Mouse (Mus musculus) small intestine, adult 2 months (tissue): ENCODE measurements around the gene Arhgap18. TPM values are rescaled to one million over a fixed set of nuclear protein-coding genes. Genes with fewer than 3 reads are reported as not detected.

ENCODE experiments used
- H3K27ac ChIP-seq: fragments of 200-500 bp; 2 replicates; pipeline ENCODE4 v1.5.1; 2012; ENCODE audit warnings: low read depth, low read length, control low read depth, inconsistent platforms; ENCODE audit not compliant: insufficient read depth
- H3K27me3 ChIP-seq: fragments of 200-500 bp; 2 replicates; pipeline ENCODE4 v1.6.1; 2012; ENCODE audit warnings: mild to moderate bottlenecking, moderate library complexity, low read length, inconsistent platforms; ENCODE audit not compliant: control insufficient read depth, insufficient read depth
- H3K36me3 ChIP-seq: fragments of 200-500 bp; 2 replicates; pipeline ENCODE4 v1.6.1; 2012; ENCODE audit warnings: mild to moderate bottlenecking, low read length, control low read depth, inconsistent platforms; ENCODE audit not compliant: control insufficient read depth, insufficient read depth
- H3K4me1 ChIP-seq: fragments of 200-500 bp; 2 replicates; pipeline ENCODE4 v1.6.1; 2012; ENCODE audit warnings: low read length, inconsistent platforms, mixed read lengths; ENCODE audit not compliant: control insufficient read depth, insufficient read depth, insufficient read length
- H3K4me3 ChIP-seq: fragments of 200-500 bp; 2 replicates; pipeline ENCODE4 v1.5.1; 2012; ENCODE audit warnings: low read depth, mild to moderate bottlenecking, control low read depth, inconsistent platforms, low read length, moderate library complexity
- CTCF ChIP-seq: fragments of 200-500 bp; IDR thresholded peaks from 2 replicates; pipeline ENCODE4 v1.5.1; 2012; ENCODE audit warnings: low read depth, mild to moderate bottlenecking, control low read depth, inconsistent platforms, low read length, moderate library complexity, mixed read lengths; ENCODE audit not compliant: insufficient replicate concordance, insufficient read length; ENCODE audit errors: extremely low read depth
- POLR2A ChIP-seq: fragments of 200-500 bp; IDR thresholded peaks from 2 replicates; pipeline ENCODE4 v1.6.1; 2012; ENCODE audit warnings: low read depth, mild to moderate bottlenecking, control low read depth, inconsistent platforms, low read length, moderate library complexity
- WGBS: fragments of 180-500 bp; shearing (Covaris S2); methylation state at CpG from one replicate; pipeline ENCODE4 v1.1.7; 2018; 5-methylcytosine and 5-hydroxymethylcytosine counted together
- polyA plus RNA-seq: library from polyadenylated mRNA; depleted of rRNA; stranded (reverse); fragments of >200 nt; gene quantifications from 2 replicates; pipeline ENCODE4 v1.2.3, GENCODE M21; 2012

Gene Arhgap18
- polyA plus RNA-seq, 1 experiment = 2.6 TPM

DNA sequence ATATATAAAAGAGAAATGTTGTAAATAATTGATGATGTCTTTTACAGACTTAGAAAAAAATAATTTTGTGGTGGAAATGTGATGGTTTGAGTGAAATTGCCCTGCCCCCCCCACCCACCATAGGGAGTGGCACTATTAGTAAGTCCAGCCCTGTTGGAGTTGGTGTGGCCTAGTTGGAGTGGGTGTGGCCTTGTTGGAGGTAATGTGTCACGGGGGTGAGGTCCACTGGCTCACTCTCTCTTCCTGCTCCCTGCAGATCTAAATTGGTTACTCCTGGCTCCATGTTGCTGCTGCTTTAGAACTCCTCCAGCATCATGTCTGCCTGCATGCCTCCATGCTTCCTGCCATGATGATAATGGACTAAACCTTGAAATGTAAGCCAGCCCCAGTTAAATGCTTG lies 186.3 kb downstream of the Arhgap18 start:
- Histone ChIP-seq H3K27me3 (no peaks in the 10 kb centered on the region), H3K4me1 (no peaks in the 10 kb centered on the region), H3K27ac (no peak overlapping the region), H3K4me3 (no peak overlapping the region), H3K36me3 (no peaks in the 10 kb centered on the region)
- TF ChIP-seq POLR2A = no peak
- WGBS = 33% methylated on average over 1 of the region's 1 CpGs

DNA sequence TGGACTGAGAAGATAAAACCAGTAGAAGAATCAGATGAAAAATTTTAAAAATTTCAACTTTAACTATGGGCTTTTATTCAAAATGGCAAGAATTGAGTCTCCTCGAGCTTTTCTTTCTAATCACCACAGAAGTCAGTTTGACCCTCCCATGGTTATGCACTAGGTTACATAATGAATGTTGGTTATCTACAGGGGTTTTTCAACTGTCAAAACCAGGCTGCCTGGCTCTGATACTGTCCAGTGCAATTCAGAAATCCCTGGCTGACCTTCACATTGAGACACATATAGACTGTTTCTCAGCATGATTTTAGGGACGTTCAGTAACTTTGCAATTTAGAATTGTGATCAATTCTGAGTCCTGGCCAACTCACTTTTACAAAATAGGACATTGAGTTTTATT lies 195.1 kb downstream of the Arhgap18 start:
- Histone ChIP-seq H3K36me3 (no peaks in the 10 kb centered on the region), H3K4me3 (no peak overlapping the region), H3K27me3 (no peaks in the 10 kb centered on the region), H3K27ac (no peak overlapping the region), H3K4me1 (no peaks in the 10 kb centered on the region)
- WGBS = 70% methylated on average over 2 of the region's 2 CpGs
- TF ChIP-seq POLR2A (no peak), CTCF (no peak)

DNA sequence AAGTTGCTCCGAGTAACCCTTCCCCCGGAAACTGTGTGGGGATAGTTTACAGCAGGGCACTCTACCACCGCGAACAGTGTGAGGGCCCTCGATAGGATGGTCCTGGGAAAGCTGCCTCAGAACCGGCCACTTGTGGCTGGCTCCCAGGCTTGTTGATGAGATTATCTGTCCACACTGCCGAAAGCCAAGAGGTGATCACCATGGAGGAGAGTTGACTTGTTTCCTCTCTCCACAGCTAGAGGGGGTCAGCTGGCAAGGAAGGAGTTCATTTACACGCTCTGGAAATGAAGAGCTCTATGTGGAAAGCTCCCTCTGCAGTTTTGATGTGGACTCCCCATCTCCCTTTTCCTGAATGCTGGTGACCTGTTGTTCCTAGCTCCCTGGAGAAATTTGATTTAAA lies 196.4 kb downstream of the Arhgap18 start:
- Histone ChIP-seq H3K4me3 (no peak overlapping the region), H3K27me3 (no peaks in the 10 kb centered on the region), H3K27ac (no peak overlapping the region), H3K36me3 (no peaks in the 10 kb centered on the region), H3K4me1 (no peaks in the 10 kb centered on the region)
- 67% methylated on average over 8 of the region's 8 CpGs for WGBS
- TF ChIP-seq POLR2A (no peak), CTCF (no peak)

DNA sequence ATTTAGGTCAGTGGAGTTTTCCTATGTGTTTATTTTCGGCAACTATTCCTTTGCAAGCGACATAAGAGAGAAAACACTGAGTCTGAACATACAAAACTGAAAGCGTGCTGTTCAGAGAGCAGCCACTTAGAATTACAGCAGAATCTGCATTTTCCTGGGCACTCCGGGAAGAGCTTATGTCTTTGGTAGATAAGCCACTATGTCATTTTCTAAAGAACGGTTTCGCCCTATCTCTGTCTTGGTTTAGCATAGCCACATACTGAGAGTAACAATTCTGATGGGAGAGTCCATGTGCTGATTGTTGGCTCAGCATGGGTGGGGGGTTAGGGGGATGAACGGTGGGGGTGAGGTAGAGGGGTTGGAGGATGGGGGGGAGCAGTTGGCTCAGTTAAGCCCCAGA lies 197.2 kb downstream of the Arhgap18 start:
- Histone ChIP-seq H3K27me3 (no peaks in the 10 kb centered on the region), H3K36me3 (no peaks in the 10 kb centered on the region), H3K4me3 (no peak overlapping the region), H3K27ac (no peak overlapping the region), H3K4me1 (no peaks in the 10 kb centered on the region)
- TF ChIP-seq CTCF (no peak), POLR2A (no peak)
- WGBS = 63% methylated on average over 7 of the region's 7 CpGs

DNA sequence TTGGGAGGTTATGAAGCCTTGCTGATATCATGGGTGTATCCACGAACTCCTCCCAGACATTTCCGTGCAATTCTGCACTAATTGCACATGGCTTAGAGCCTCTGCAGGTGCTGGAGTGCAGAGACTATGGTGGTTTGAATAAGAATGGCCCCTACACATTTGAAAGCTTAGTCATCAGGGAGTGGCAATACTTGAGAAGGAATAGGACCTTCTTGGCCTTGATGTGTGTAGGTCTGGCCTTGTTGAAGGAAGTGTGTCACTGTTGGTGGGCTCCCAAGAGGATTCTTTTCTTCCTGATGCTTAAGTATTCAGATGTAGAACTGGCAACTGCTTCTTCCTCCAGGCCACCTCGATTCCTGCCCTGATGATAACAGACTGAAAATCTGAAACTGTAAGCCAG lies 205.3 kb downstream of the Arhgap18 start:
- no peak overlapping the region for H3K27ac ChIP-seq
- H3K4me1 ChIP-seq = no peaks in the 10 kb centered on the region
- H3K4me3 ChIP-seq = no peak overlapping the region
- H3K36me3 ChIP-seq = no peaks in the 10 kb centered on the region
- 50% methylated on average over 3 of the region's 3 CpGs for WGBS
- H3K27me3 ChIP-seq = no peaks in the 10 kb centered on the region
- TF ChIP-seq CTCF (no peak), POLR2A (no peak)
